Mouse (Mus musculus) thymus, adult 2 months (tissue): Measurements from ENCODE around the gene Hist1h4i.

Experiments
- CTCF ChIP-seq: fragments of 200-500 bp; IDR thresholded peaks from 2 replicates; pipeline ENCODE4 v1.5.1; 2012; ENCODE audit warnings: mild to moderate bottlenecking, control low read depth, low read length, moderate library complexity, borderline replicate concordance; ENCODE audit not compliant: control insufficient read depth, poor library complexity, insufficient read depth; ENCODE audit errors: extremely low read depth
- POLR2A ChIP-seq: fragments of 200-500 bp; IDR thresholded peaks from 2 replicates; pipeline ENCODE4 v1.6.1; 2012; ENCODE audit warnings: mild to moderate bottlenecking, low read length, control low read depth, moderate library complexity; ENCODE audit not compliant: control insufficient read depth, poor library complexity, insufficient read depth; ENCODE audit errors: extremely low read depth

- no peak for TF ChIP-seq CTCF
- no peak for TF ChIP-seq POLR2A
Observed at GRCm38 (mm10) chr13:22008707-22009106, 32.5 kb downstream of the Hist1h4i start.
